Mouse (Mus musculus): Measurements from ENCODE around the gene Igf2bp1.
"Not testable (repeated sequence)": the region's sequence is repeated elsewhere in the genome, so short reads cannot be mapped to it uniquely, and the experiment has no call there.

Igf2bp1 gene

DNA sequence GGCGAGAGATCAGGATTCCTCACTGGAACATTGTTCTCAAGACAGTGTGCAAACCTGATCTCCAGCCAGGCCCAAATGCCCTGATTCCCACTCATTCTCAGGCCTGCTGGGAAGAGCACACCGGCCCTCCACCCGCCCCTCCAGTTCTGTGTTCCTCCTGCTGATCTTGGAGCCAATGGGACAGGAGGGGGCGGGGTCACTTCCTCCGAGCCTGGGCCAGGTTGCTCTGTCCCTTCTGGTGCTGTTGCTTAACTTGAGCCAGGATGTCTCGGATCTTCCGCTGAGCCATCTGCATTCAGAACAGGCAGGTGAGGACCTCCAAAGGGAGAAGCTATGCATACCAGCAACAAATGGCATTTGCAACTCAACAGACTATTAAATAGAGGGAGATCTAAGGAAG is 42.4 kb downstream of the Igf2bp1 start:
- DNase-seq (ENCODE audit: low spot score): no peak

DNA sequence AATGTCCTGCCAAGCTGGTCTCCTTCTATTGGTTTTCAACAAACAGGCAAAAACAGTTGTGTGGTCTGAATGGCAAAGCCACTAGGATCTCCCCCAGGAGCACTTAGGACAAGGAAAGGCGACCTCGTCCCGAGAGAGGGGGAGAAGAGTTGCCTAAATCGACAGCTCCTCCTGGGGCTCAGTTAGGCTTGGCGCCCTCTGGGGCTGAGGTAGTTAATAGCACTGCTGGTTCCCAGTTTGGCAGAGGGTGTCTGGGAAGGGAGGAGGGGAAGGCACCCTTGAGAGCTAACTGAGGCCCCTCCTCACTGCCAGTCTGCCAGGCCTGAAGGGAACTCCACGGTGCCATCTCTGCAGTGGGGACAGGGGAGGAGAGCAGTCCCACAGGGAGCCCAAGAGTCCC is 46.6 kb downstream of the Igf2bp1 start:
- no peak for DNase-seq (ENCODE audit: low spot score)

DNA sequence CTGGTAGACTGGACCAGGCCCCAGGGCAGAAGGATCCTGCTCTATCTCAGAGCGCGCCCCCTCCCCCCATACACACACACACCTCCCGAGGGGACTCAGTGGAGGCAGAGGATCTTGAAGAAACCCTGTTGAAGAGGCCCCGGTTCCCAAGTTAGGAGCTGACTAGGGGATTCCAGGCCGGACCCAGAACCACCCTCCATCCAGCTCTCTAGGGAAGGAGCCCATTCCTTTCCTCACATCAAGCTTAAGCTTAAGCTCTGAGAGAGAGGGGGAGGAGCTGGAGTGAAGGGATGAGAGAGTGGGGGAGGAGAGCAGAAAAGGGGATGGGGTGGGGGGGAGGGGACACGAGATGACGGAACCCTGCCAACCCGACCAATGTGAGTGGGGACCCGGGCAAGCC is 47.5 kb downstream of the Igf2bp1 start:
- DNase-seq (ENCODE audit: low spot score): no peak

DNA sequence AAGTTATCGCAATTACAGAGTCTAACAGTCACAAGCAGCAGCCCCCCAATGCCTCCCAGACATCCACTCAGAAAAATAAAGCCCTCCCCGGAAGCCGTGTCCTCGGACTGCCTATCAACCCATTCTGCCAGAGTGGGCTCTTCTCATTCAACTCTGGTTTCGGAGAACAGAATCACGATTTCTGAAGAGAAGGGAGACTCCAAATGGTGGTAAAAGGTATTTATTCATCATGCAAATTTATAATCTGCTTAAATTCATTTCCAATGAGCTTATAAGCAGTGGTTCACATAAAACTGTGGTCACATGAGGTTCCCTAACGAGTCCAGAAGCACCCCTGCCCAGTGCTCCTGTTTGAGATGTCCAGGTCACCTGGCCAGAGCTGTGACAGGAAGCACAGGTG is 48.3 kb downstream of the Igf2bp1 start:
- DNase-seq (ENCODE audit: low spot score): no peak

DNA sequence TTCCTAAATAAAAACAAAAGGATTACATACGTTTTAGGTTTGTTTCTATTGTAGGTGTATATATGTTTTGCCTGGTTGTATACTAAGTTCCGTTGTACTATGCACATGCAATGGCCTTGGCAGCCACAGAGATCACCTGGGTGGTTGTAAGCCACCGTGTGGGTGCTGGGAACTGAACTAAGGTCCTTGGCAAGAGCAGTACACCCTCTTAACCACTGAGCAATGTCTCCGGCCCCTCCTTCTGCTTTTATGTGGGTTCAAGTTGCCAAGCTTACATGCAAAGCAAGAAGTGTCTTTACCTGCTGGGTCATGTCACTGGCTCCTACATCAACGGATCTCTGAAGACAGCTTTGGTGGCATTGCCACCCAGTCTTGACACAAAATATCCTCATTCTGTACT is 52.4 kb downstream of the Igf2bp1 start:
- DNase-seq (ENCODE audit: low spot score): no peak

DNA sequence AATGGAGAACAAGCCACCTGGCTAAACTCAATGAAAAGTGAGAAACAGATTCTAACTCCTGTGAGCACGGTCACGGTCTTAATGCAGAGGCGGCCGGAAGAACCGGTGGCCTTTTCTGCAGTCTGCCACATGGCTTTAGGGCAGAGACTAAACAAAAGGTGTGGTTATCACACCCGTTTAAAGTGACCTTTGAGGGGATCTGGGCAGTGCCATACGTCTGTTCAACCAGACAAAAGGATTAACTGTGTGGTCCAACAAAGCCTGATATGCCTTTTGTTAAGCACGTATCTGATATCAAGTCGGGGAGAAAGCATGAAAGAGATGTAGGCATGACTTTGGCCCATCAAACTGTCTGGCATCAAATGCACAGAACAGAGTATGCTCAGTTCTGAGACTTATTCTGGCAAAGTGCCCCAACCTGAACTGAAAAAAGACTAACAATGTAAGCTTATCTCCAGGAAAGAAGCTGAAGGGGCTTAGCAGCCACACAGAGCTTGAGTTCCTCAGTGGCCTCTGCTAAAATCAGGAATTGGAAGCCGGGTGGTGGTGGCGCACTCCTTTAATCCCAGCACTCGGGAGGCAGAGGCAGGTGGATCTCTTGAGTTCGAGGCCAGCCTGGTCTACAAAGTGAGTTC is 59.8 kb downstream of the Igf2bp1 start:
- no peak for DNase-seq (ENCODE audit: low spot score)

DNA sequence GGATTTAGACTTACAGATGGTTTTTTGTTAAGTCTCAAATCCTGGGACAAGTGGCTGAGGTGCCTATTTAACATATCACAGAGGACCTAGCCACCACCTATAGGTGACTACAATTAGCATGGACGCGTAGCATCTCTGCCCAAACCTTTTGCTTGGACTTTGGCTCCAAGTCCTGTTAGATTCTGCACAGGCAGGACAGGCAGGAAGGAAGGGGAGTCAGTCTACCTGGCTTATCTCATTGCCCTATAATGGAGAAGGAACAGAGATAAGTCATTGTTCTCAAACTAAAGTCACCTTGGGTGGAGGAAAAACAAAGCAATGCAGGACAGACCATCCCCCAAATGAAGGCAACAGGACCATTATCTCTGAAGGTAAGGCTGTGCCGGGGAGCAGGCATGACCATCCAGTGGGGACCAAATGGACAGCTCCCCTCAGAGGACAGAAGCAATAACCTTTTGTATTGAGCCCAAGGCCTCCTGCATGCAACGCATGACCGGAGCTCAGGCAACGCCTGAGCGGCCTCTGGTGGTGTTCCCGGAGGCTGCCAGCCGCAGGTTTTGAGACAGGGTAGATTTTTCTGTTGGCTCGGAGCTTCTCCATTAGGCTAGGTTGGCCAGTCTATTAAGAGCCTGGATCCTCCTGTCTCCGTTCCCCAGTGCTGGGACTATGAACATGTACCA is 65.8 kb downstream of the Igf2bp1 start:
- peak; percentile 20 for DNase-seq (ENCODE audit: low spot score)

DNA sequence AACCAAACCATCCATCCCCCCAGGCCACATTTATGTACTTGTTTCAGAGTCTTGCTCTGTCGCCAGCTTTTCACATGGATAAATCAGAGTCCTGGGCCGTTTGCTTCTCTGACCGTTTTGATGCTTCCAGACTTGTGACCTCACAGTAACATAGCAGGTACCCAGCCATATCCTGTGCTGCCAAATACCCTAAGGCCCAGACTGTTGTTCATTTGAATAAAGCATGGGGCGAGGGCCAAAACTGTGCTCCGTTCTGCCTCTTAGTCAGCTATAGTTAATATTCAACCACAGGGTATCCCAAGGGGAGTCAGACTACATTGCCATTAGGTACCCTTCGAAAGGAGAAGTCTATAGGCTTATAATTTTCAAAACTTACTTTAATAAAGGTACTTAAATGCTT is 69.3 kb downstream of the Igf2bp1 start:
- DNase-seq (ENCODE audit: low spot score): no peak

DNA sequence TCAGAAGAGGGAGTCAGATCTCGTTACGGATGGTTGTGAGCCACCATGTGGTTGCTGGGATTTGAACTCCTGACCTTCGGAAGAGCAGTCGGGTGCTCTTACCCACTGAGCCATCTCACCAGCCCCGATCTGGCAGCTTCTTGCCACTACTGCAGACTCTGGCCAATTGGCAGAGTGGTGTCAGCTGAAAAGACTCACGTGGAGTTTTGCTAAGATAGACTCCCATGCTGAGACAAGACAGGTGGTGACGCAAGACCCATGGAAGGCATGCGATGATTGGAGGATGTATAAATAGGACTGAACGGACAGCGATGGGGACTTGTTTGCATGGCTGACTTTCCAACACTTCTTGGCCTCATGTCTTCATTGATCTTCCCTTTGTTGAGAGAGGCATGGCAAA is 73.6 kb downstream of the Igf2bp1 start:
- DNase-seq (ENCODE audit: low spot score): not testable (repeated sequence)

DNA sequence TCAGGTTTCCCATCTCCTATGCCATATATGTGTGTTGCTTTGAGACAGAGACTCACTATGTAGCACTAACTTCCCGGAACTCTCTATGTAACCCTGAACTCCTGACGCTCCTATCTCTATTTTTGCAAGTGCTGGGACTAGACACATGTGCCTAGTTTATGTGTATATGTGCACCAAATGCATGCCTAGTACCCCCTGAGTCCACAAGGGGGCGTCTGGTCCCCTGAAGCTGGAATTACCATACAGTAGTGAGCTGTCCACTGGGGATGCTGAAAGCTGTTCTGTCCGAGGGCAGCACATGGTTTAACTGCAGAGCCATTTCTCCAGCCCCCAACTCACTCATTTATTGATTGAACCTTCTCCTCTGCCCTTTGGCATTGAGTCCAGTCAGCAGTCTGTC is 79.3 kb downstream of the Igf2bp1 start:
- DNase-seq (ENCODE audit: low spot score): no peak

DNA sequence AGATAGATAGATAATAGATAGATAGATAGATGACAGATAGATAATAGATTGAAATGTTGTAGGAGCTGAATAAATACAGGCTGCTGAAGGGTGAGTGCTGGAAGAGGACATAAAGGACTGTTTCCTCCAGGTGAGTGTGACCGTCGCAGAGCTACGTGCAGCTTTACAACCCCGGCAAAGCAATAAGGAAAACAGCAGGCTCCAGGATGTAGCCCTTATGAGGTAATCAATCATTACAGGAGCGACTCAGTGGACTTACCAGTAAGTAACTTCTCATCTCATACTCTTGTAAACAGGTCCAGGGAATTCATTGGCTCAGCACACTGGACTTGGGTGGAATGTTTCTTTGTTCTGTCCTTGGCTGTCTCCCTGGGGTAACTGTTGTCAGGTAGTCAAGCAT is 79.8 kb downstream of the Igf2bp1 start:
- DNase-seq (ENCODE audit: low spot score): no peak

DNA sequence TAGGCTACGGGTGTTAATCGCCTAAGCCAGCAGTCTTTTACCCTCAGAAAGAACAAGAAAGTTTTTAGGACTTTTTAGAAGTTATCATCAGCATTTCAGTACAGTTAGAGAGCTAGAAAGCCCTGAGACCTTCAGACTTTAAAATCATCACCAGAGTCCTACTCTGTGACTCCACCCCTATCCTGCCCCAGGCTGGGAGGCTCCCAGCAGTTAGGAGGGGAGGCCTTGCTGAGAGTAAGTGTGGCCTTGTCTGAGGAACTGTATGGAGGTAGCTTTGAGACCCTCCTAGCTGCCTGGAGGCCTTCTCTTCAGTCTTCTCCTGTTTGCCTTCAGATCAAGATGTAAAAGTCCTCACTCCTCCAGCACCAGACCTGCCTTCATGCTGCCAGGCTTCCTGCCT is 81.5 kb downstream of the Igf2bp1 start:
- no peak for DNase-seq (ENCODE audit: low spot score)

DNA sequence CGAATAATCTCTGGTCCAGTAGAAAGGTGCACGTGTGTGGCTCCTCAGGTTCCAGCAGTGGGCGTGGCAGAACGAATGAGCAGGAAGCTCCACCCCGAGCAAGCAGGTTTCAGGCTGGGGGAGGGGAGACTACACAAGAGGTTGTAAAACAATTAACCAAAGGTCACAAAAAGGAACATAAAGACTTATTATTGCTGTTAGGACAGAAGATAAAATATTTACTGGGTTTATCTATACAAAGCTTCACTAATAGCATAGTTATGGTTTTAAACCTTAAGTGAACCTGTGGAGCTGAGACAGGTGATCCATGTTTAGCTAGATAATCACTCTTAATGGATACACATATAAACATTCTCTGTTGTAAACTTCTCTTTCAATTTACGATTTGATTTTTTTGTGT is 82.3 kb downstream of the Igf2bp1 start:
- not testable (repeated sequence) for DNase-seq (ENCODE audit: low spot score)

DNA sequence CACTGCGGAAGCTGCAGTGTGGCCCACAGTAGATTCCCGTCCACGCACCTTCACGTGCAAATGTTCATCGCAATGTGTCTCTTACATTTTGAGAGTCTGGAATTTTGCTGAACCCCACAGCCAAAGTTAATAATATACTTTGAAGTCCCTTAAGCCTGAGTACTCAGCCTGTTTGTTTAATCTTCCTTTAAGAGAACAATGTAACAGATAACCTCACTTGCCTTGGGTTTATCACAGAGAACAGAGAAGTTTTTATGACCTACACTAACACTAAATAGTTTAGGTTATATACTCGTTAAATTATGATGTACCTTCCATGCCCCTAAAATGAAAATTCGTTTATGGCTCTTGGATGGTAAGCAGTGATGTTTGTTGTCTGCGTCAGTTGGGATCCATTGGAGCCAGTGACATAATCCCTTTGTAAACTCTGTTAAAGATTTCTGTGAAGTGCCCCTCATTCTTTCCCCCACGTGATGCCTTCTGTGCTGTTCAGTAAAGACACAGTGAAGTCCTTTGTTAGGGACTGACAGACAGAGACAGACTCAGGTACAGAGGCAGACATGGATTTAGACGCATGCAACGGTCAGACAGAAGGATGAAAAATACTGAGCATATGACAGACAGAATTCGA is 83.6 kb downstream of the Igf2bp1 start:
- no peak for DNase-seq (ENCODE audit: low spot score)

DNA sequence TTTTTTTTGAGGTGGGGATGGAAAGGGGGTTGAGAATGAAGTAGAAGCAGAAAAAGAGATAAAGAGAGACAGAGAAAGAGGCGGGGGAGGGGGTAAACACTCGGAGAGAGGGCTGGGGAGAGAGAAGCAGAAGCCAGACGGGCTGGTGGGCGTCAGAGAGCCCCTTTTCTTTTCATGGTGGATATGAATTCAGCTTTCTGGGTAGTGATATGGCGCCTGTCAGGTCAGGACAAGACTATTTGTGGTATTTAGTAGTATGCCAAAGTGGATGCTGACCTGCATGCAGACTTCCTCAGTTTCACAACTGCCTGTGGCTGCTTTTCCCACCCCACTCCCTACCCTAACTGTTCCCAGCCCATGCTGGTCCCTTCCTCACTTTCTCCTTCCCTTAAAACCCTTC is 89.3 kb downstream of the Igf2bp1 start:
- no peak for DNase-seq (ENCODE audit: low spot score)

DNA sequence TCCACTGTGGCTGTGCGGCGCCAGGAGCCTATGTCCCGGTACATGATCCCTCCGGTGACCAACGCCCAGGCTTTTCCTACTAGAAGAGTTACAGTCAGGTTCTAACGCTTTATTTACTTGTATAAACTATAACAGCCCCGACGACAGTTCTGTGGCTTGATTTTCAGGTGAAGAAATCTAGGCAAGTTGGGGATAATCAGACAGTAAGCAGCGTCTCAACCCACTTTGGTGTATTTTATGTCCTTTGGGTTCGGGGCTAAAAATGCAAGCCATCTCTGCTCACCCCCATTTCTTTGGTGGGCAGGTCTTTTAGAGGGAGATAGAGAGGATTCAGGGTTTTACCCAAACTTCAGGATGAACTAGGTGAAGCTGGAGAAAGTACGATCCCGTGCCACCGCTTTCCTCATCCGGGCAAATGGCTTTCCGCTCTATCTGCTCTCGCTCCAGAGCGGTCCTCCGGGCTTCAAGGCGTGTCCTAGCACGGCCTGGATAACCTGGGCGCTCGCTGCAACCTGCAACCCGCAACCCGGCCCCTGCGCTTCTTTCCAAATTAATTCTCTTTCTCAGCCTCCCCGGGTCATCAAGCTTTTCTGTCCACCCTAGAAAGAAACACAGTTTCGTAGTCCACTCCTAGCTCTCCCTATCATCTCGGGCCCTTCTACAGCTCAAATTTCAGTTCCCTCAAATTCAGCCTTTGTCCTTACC is 90.6 kb downstream of the Igf2bp1 start:
- DNase-seq (ENCODE audit: low spot score): no peak

DNA sequence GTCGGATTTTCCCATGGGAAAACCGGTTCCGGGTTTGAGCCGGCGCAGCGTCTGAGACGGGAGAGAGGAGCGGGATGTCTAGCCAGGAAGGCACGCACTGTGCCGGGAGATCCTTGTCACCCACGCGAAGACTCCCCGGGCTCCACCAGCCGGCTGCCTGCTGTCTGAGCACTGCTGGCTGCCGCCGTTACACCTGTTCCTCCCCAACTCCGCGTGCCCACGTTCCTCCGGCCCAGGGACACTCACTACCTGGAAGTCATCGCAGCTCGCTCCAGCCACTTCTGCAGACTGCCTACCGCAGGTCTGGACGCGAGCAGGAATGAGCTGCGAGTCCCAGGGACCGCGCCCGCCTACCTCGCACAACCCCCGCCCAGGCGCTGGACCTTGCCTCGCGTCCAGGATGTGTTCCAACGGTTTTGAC is 91.2 kb downstream of the Igf2bp1 start, which contains the start of gene B4galnt2:
Gene B4galnt2, minus strand, starts transcription at position 321 of the 421 bp plus-strand sequence.
- DNase-seq (ENCODE audit: low spot score): peak; percentile 27

DNA sequence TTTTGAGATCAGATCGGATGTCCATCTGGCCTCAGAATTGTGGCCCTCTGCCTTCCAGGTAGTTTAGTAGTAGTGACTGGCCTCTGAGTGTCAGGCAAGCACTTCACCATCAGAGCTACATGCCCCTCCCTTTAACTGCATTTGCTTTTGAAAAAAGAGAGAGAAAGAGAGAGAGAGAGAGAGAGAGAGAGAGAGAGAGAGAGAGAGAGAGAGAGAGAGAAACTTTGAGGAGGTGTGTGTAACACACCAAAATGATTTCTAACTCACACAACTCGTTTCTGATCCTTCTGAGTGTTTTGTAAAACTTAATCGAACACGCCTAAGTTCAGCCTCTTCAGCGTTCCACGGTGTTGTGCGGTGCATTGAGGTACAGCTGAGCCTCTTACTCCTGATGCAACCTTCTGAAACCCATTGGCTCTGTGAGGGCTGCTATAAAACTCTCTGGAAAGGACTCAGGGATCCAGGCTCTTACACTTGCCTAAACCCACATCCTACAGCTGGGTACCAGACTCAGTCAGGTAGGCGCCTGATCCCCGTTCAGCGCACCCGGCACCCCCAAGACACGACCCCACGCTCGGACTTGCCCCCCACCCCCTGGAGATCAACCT is 91.7 kb downstream of the Igf2bp1 start:
- no peak for DNase-seq (ENCODE audit: low spot score)

DNA sequence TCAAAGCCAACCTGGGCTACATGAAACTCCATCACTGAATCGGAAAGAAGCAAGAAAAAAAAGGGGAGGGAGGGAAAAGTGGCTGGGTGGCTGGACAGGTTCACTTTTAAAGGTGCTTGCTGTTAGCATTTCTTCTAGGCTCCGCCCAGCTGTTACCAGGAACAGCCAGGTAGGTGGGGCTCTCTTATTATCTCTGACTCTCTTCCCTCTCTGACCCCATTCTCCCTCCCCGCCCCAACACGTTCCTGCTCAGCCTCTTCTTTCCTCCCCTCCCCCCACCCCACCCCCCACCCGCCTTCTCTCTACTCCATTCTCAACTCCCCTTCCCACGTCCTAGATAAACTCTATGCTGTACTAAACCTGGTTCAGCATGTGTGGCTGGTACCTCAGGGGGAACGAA is 94.2 kb downstream of the Igf2bp1 start:
- DNase-seq (ENCODE audit: low spot score): no peak

DNA sequence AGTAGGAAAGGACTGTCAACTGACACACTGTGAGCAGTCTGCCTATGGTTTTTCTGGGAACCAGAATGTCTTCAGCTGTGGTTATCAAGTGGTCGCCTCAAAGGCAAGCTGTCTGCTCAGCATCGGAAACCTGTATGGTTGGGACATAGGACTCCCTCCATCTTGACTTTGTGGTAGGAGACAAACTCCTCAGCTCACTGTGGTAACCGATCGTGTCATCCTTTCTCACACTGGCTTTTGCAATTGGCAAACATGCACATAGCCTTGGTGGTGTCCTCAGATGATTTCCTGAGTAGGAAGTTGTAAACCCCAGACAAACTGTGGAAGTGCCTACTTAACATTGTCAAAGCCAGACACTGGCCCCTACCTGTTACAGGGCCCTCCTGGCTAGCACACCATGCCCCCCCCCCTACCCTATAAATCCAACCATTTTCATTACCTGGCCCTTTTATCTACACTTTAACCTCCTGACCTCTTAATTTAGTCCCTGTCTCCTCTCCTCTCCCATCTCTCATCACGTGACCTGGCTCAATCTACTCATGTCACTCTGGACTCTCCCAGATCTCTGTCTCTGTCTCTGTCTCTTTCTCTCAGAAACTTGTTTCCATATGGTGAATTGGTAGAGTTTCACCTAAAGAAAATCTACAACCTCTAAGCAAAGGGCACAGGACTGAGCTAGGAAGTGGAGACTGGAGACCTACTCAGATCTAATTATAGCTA is 97.8 kb downstream of the Igf2bp1 start:
- no peak for DNase-seq (ENCODE audit: low spot score)

All from urinary bladder, postnatal 14 days (tissue).